Mouse (Mus musculus): ENCODE data around the gene Bckdk. TPM values are rescaled to one million over a fixed set of nuclear protein-coding genes. Genes with fewer than 3 reads are reported as not detected.
A peak's percentile ranks its signal among the peaks of the same experiment; 100 is the strongest.

Gene Bckdk
- total and polyA plus RNA-seq, 2 experiments from 2014 or later, result 55.0 to 63.5 TPM

GRCm38 (mm10) chr7:127926846-127927245, 23.0 kb downstream of the Bckdk start:
- peaks cover 3% of the 10 kb centered on the region; the same call in 1 of the 2 replicates for H3K4me1 ChIP-seq (ENCODE audit: insufficient read depth, low read length)
- no peak for TF ChIP-seq CTCF (IDR thresholded peaks at IDR 0.05; ENCODE audit: low read depth)
- WGBS, result 89% methylated on average over 11 of the region's 11 CpGs

DNA sequence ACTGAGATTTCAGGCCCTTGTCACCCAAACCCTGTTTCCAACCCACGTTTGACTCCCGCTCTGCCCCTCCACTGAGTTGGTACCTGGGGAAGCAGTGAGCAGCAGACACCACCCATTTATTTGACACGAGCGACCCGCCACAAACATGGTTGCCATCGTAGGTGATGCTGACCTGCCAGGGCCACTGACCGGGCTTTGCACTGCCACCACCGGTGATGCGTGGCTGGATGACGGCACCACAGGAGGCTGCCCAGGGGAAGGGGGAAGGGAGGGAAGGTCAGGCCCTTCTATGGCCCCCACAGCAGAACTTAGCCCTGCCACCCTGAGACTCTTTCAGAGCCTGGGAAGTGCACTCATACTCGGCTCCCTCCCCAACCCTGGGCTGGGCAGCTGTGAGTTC, 23.8 kb downstream of the Bckdk start:
- no peak overlapping the region for H3K4me3 ChIP-seq (ENCODE audit: low read length)
- H3K27ac ChIP-seq, result no peak overlapping the region
- peaks cover 3% of the 10 kb centered on the region; the same call in 1 of the 2 replicates for H3K4me1 ChIP-seq (ENCODE audit: insufficient read depth, low read length)
- peaks cover 9% of the 10 kb centered on the region; the same call in 1 of the 2 replicates for H3K27me3 ChIP-seq (ENCODE audit: insufficient read depth, low read length)
- ATAC-seq, result no peak
- no peak for TF ChIP-seq CTCF (IDR thresholded peaks at IDR 0.05; ENCODE audit: low read depth)
- peaks cover 9% of the 10 kb centered on the region; the same call in 1 of the 2 replicates for H3K36me3 ChIP-seq (ENCODE audit: insufficient read depth, low read length)
- no peak for DNase-seq (ENCODE audit: low spot score)
- H3K4me2 ChIP-seq (ENCODE audit: low read depth, low read length), result no peak overlapping the region
- no peak overlapping the region for H3K9ac ChIP-seq (replicated peaks; ENCODE audit: low read length)
- H3K9me3 ChIP-seq (ENCODE audit: low read length), result no peaks in the 10 kb centered on the region
- 84% methylated on average over 11 of the region's 11 CpGs for WGBS

More at GRCm38 (mm10) chr7:127926846-127927245, 23.0 kb downstream of the Bckdk start:
- no peak for ATAC-seq
- Histone ChIP-seq H3K9me3 (ENCODE audit: low read length) (no peaks in the 10 kb centered on the region), H3K27ac (no peak overlapping the region), H3K27me3 (ENCODE audit: insufficient read depth, low read length) (peaks cover 9% of the 10 kb centered on the region; the same call in 1 of the 2 replicates), H3K9ac (replicated peaks; ENCODE audit: low read length) (no peak overlapping the region), H3K4me2 (ENCODE audit: low read depth, low read length) (no peak overlapping the region), H3K36me3 (ENCODE audit: insufficient read depth, low read length) (peaks cover 9% of the 10 kb centered on the region; the same call in 1 of the 2 replicates), H3K4me3 (ENCODE audit: low read length) (no peak overlapping the region)
- no peak for DNase-seq (ENCODE audit: low spot score)

DNA sequence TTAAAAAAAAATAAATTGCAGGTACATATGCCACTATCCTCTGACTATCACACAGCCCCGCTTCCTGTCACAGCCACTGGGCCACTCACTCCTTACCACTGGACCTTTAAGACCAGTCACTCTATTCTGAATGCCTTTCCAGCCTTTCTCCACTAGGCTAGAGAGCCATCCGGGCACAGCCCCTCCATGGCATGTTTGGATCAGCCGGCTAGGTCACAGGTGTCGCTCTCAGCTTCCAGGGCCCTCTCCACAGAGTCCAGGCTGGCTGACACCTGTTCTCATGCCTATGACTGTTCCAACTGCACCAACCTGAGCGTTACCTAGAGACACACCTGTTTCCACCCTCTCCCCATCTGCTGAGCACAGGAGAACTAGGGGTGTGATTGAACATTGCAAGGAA, 24.7 kb downstream of the Bckdk start:
- 48% methylated on average over 5 of the region's 5 CpGs for WGBS
- no peaks in the 10 kb centered on the region for H3K9me3 ChIP-seq (ENCODE audit: low read length)
- no peak overlapping the region for H3K9ac ChIP-seq (replicated peaks; ENCODE audit: low read length)
- H3K27ac ChIP-seq, result no peak overlapping the region
- H3K4me3 ChIP-seq (ENCODE audit: low read length), result no peak overlapping the region
- H3K4me2 ChIP-seq (ENCODE audit: low read depth, low read length), result no peak overlapping the region
- peaks cover 9% of the 10 kb centered on the region; the same call in 1 of the 2 replicates for H3K27me3 ChIP-seq (ENCODE audit: insufficient read depth, low read length)
- TF ChIP-seq CTCF (IDR thresholded peaks at IDR 0.05; ENCODE audit: low read depth), result no peak
- DNase-seq (ENCODE audit: low spot score), result no peak
- H3K36me3 ChIP-seq (ENCODE audit: insufficient read depth, low read length), result peaks cover 4% of the 10 kb centered on the region; the same call in 1 of the 2 replicates
- H3K4me1 ChIP-seq (ENCODE audit: insufficient read depth, low read length), result peaks cover 3% of the 10 kb centered on the region; the same call in 1 of the 2 replicates
- peak; percentile 13; the same call in 1 of the 2 replicates for ATAC-seq

DNA sequence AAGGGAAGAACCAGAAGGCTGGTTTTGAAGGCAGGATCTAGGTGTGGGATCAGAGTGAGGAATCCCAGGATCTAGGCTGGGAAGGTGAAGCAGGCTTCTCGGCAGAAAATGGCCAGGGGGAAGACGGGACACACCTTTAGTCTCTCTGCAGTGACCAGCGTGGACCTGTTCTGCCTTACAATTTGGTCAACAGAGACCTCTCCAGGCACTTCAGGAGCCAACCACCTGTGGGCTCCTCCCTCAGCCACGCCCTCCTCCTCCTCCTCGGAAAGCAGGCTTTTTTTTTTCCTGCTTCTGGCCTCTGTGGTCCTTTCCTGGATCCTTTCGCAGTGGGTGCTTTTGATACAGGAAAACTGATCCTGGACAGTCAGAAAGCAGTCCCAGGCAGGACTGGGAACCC, 26.0 kb downstream of the Bckdk start, which contains the start of gene Prss8:
TSS of gene Prss8 (minus strand) at position 182 of the 400 bp plus-strand sequence.
- DNase-seq (ENCODE audit: low spot score), result no peak
- peaks cover 9% of the 10 kb centered on the region; the same call in 1 of the 2 replicates for H3K27me3 ChIP-seq (ENCODE audit: insufficient read depth, low read length)
- peak within 1 kb of the TSS; percentile 10; the same call in 1 of the 2 replicates for H3K4me3 ChIP-seq (ENCODE audit: low read length)
- peak within 1 kb of the TSS; percentile 16; the same call in 1 of the 2 replicates for H3K4me2 ChIP-seq (ENCODE audit: low read depth, low read length)
- H3K27ac ChIP-seq, result no peak within 1 kb of the TSS
- H3K9me3 ChIP-seq (ENCODE audit: low read length), result no peaks in the 10 kb centered on the region
- no peak for ATAC-seq
- no peak within 1 kb of the TSS; the same call in 1 of the 2 replicates for H3K9ac ChIP-seq (replicated peaks; ENCODE audit: low read length)
- H3K4me1 ChIP-seq (ENCODE audit: insufficient read depth, low read length), result peaks cover 3% of the 10 kb centered on the region; the same call in 1 of the 2 replicates
- 16% methylated on average over 6 of the region's 6 CpGs for WGBS
- H3K36me3 ChIP-seq (ENCODE audit: insufficient read depth, low read length), result peaks cover 4% of the 10 kb centered on the region; the same call in 1 of the 2 replicates
- TF ChIP-seq CTCF (IDR thresholded peaks at IDR 0.05; ENCODE audit: low read depth), result no peak

DNA sequence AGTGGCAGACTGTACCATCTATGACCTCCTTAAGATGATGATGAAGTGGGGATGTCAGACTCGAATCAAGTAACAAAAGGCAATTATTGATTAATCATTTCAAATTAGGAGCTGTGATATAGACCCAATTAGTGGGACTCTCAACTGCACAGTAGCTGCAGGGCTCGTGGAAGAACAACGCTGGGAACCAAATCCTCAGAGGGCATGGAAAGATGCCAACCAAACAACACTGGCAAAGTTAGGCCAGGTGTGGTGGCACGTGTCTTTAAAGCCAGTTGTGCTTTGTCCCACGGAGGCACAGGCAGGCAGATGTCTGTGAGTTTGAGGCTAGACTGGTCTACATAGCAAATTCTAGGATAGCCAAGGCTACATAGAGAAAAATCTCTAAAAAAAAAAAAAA, 26.8 kb downstream of the Bckdk start:
- Histone ChIP-seq H3K4me3 (ENCODE audit: low read length) (no peak overlapping the region), H3K9me3 (ENCODE audit: low read length) (no peaks in the 10 kb centered on the region), H3K4me2 (ENCODE audit: low read depth, low read length) (no peak overlapping the region), H3K27ac (no peak overlapping the region), H3K4me1 (ENCODE audit: insufficient read depth, low read length) (peaks cover 3% of the 10 kb centered on the region; the same call in 1 of the 2 replicates), H3K27me3 (ENCODE audit: insufficient read depth, low read length) (peaks cover 9% of the 10 kb centered on the region; the same call in 1 of the 2 replicates), H3K36me3 (ENCODE audit: insufficient read depth, low read length) (peaks cover 3% of the 10 kb centered on the region; the same call in 1 of the 2 replicates), H3K9ac (replicated peaks; ENCODE audit: low read length) (no peak overlapping the region)
- TF ChIP-seq CTCF (IDR thresholded peaks at IDR 0.05; ENCODE audit: low read depth), result no peak
- ATAC-seq (no peak), DNase-seq (ENCODE audit: low spot score) (no peak)
- WGBS, result 72% methylated on average over 5 of the region's 5 CpGs

DNA sequence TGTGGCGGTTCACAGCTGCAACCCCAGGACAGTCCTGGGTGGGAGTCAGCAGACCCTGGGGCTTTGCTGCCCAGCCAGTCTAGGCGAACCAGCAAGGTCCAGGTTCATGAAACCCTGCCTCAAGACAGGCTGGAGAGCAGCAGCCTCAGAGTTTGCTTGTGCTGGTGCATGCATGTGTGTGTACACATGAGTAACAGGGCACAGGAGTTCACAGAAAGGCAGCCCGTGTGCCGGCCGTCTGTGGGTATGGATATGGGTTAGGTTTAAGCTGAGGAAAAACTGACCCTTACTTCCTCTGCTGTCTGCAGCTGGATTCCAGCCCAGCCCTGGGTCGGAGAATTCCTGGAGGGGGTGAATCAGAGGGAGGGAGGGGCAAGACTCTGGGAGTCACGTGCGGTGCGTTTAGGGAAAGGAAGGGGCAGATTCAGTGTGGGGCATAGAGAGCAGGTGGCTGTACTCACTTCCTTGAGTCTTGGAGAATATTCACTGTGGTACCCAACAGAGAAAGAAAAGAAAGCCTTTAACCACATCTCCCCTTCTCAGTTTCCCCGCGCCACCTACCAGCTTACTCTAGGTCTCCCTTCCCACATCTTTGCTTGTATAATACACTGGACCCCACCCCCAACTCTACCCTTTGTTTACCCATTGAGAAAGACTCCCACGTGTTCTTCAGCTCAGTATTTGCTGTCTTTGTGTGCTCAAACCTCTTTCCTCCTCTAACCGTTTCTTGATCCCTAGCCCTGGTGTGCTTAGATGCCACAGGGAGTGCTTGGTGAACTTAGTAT, 27.7 kb downstream of the Bckdk start:
- ATAC-seq, result no peak
- no peak overlapping the region for H3K9ac ChIP-seq (replicated peaks; ENCODE audit: low read length)
- 42% methylated on average over 13 of the region's 13 CpGs for WGBS
- no peaks in the 10 kb centered on the region for H3K9me3 ChIP-seq (ENCODE audit: low read length)
- H3K4me2 ChIP-seq (ENCODE audit: low read depth, low read length), result no peak overlapping the region
- H3K4me1 ChIP-seq (ENCODE audit: insufficient read depth, low read length), result peaks cover 3% of the 10 kb centered on the region; the same call in 1 of the 2 replicates
- H3K27ac ChIP-seq, result no peak overlapping the region
- H3K27me3 ChIP-seq (ENCODE audit: insufficient read depth, low read length), result peaks cover 9% of the 10 kb centered on the region; the same call in 1 of the 2 replicates
- no peak for DNase-seq (ENCODE audit: low spot score)
- no peak overlapping the region for H3K4me3 ChIP-seq (ENCODE audit: low read length)
- no peaks in the 10 kb centered on the region for H3K36me3 ChIP-seq (ENCODE audit: insufficient read depth, low read length)
- no peak for TF ChIP-seq CTCF (IDR thresholded peaks at IDR 0.05; ENCODE audit: low read depth)
